Mouse (Mus musculus): Measurements from ENCODE around the gene Cyb5d1. TPM values are rescaled to one million over a fixed set of nuclear protein-coding genes. Genes with fewer than 3 reads are reported as not detected.
A peak's percentile ranks its signal among the peaks of the same experiment; 100 is the strongest.
"Not testable (repeated sequence)": the region's sequence is repeated elsewhere in the genome, so short reads cannot be mapped to it uniquely, and the experiment has no call there.

Gene Cyb5d1
- polyA plus RNA-seq (2016; fragmentation: Nextera tagmentation; extraction: Ambion mirVana): 52.9 and 53.8 TPM in 2 replicates

- not testable (repeated sequence) for H3K9me3 ChIP-seq
- Histone ChIP-seq H3K4me3 (peak within 1 kb of the TSS; percentile 70), H3K4me1 (peaks cover 42% of the 10 kb centered on the region), H3K27me3 (peaks cover 18% of the 10 kb centered on the region), H3K4me2 (replicated peaks) (peak within 1 kb of the TSS; percentile 81), H3K27ac (replicated peaks) (peak within 1 kb of the TSS; percentile 94), H3K9ac (replicated peaks) (peak within 1 kb of the TSS; percentile 82), H3K36me3 (peaks cover 15% of the 10 kb centered on the region)
- peak; percentile 72 for ATAC-seq (ENCODE audit: low FRiP score, low read depth)
- under 1% methylated on average over 24 of the region's 24 CpGs for WGBS
Observed at GRCm38 (mm10) chr11:69395235-69395633, at the start of gene Cyb5d1, which contains the start of gene Naa38. Gene Cyb5d1 (minus strand): TSS chr11:69395631. Gene Naa38 (plus strand): TSS chr11:69395487.

GRCm38 (mm10) chr11:69443328-69443727, 47.9 kb upstream of the Cyb5d1 start:
- Histone ChIP-seq H3K27ac (replicated peaks) (no peak overlapping the region), H3K9me3 (no peaks in the 10 kb centered on the region), H3K4me3 (no peak overlapping the region), H3K4me2 (replicated peaks) (no peak overlapping the region), H3K36me3 (no peaks in the 10 kb centered on the region), H3K4me1 (no peaks in the 10 kb centered on the region), H3K9ac (replicated peaks) (no peak overlapping the region), H3K27me3 (no peaks in the 10 kb centered on the region)
- ATAC-seq (ENCODE audit: low FRiP score, low read depth): no peak
- 57% methylated on average over 5 of the region's 5 CpGs for WGBS

GRCm38 (mm10) chr11:69437291-69437690, 41.9 kb upstream of the Cyb5d1 start:
- Histone ChIP-seq H3K4me1 (0 out of 2 replicates have a peak, but pooled peaks cover under 1% of the 10 kb centered on the region), H3K27me3 (no peaks in the 10 kb centered on the region), H3K4me3 (no peak overlapping the region), H3K4me2 (replicated peaks) (no peak overlapping the region), H3K9ac (replicated peaks) (no peak overlapping the region), H3K36me3 (no peaks in the 10 kb centered on the region), H3K9me3 (no peaks in the 10 kb centered on the region), H3K27ac (replicated peaks) (no peak overlapping the region)
- no peak for ATAC-seq (ENCODE audit: low FRiP score, low read depth)
- WGBS: 47% methylated on average over 3 of the region's 3 CpGs

- WGBS: 63% methylated on average over 6 of the region's 6 CpGs
Observed at GRCm38 (mm10) chr11:69433189-69433588, 37.8 kb upstream of the Cyb5d1 start.

GRCm38 (mm10) chr11:69432640-69432982, 37.2 kb upstream of the Cyb5d1 start:
- no peak for ATAC-seq (ENCODE audit: low FRiP score, low read depth)
- no peak overlapping the region for H3K4me2 ChIP-seq (replicated peaks)
- no peak overlapping the region for H3K9ac ChIP-seq (replicated peaks)
- no peaks in the 10 kb centered on the region for H3K9me3 ChIP-seq
- no peaks in the 10 kb centered on the region for H3K36me3 ChIP-seq
- no peak overlapping the region for H3K4me3 ChIP-seq
- no peak overlapping the region for H3K27ac ChIP-seq (replicated peaks)
- H3K27me3 ChIP-seq: no peaks in the 10 kb centered on the region
- H3K4me1 ChIP-seq: 0 out of 2 replicates have a peak, but pooled peaks cover 10% of the 10 kb centered on the region
- 82% methylated on average over 11 of the region's 11 CpGs for WGBS

More at GRCm38 (mm10) chr11:69433189-69433588, 37.8 kb upstream of the Cyb5d1 start:
- Histone ChIP-seq H3K9me3 (no peaks in the 10 kb centered on the region), H3K4me2 (replicated peaks) (no peak overlapping the region), H3K27ac (replicated peaks) (no peak overlapping the region), H3K4me1 (0 out of 2 replicates have a peak, but pooled peaks cover 10% of the 10 kb centered on the region), H3K36me3 (no peaks in the 10 kb centered on the region), H3K9ac (replicated peaks) (no peak overlapping the region), H3K4me3 (no peak overlapping the region), H3K27me3 (no peaks in the 10 kb centered on the region)
- no peak for ATAC-seq (ENCODE audit: low FRiP score, low read depth)

- Histone ChIP-seq H3K27me3 (no peaks in the 10 kb centered on the region), H3K27ac (replicated peaks) (no peak overlapping the region), H3K9me3 (no peaks in the 10 kb centered on the region), H3K4me2 (replicated peaks) (0 out of 2 replicates have a peak overlapping the region, but pooled peaks have one; percentile 5), H3K4me3 (no peak overlapping the region), H3K9ac (replicated peaks) (no peak overlapping the region), H3K4me1 (0 out of 2 replicates have a peak, but pooled peaks cover 10% of the 10 kb centered on the region), H3K36me3 (no peaks in the 10 kb centered on the region)
- ATAC-seq (ENCODE audit: low FRiP score, low read depth): peak; percentile 60; the same call in 1 of the 2 replicates
- WGBS: 37% methylated on average over 11 of the region's 11 CpGs
Observed at GRCm38 (mm10) chr11:69431829-69432639, 36.6 kb upstream of the Cyb5d1 start.

- Histone ChIP-seq H3K4me3 (no peak overlapping the region), H3K27ac (replicated peaks) (no peak overlapping the region), H3K9me3 (no peaks in the 10 kb centered on the region), H3K4me2 (replicated peaks) (no peak overlapping the region), H3K27me3 (no peaks in the 10 kb centered on the region), H3K9ac (replicated peaks) (0 out of 2 replicates have a peak overlapping the region, but pooled peaks have one; percentile 20), H3K36me3 (no peaks in the 10 kb centered on the region), H3K4me1 (0 out of 2 replicates have a peak, but pooled peaks cover 10% of the 10 kb centered on the region)
- 88% methylated on average over 15 of the region's 15 CpGs for WGBS
- ATAC-seq (ENCODE audit: low FRiP score, low read depth): no peak
Observed at GRCm38 (mm10) chr11:69430631-69431030, 35.2 kb upstream of the Cyb5d1 start.

- no peak for ATAC-seq (ENCODE audit: low FRiP score, low read depth)
Observed at GRCm38 (mm10) chr11:69429313-69429712, 33.9 kb upstream of the Cyb5d1 start.

GRCm38 (mm10) chr11:69428751-69429150, 33.3 kb upstream of the Cyb5d1 start:
- H3K4me3 ChIP-seq: no peak overlapping the region
- no peak overlapping the region for H3K27ac ChIP-seq (replicated peaks)
- H3K4me2 ChIP-seq (replicated peaks): no peak overlapping the region
- ATAC-seq (ENCODE audit: low FRiP score, low read depth): no peak
- H3K4me1 ChIP-seq: 0 out of 2 replicates have a peak, but pooled peaks cover 10% of the 10 kb centered on the region
- 36% methylated on average over 4 of the region's 4 CpGs for WGBS
- H3K27me3 ChIP-seq: no peaks in the 10 kb centered on the region; the same call in none of the 2 replicates
- H3K9ac ChIP-seq (replicated peaks): no peak overlapping the region
- H3K9me3 ChIP-seq: no peaks in the 10 kb centered on the region
- no peaks in the 10 kb centered on the region for H3K36me3 ChIP-seq

More at GRCm38 (mm10) chr11:69429313-69429712, 33.9 kb upstream of the Cyb5d1 start:
- H3K9ac ChIP-seq (replicated peaks): no peak overlapping the region
- 64% methylated on average over 2 of the region's 2 CpGs for WGBS
- H3K27me3 ChIP-seq: no peaks in the 10 kb centered on the region
- H3K4me3 ChIP-seq: no peak overlapping the region
- no peak overlapping the region for H3K27ac ChIP-seq (replicated peaks)
- H3K4me1 ChIP-seq: 0 out of 2 replicates have a peak, but pooled peaks cover 10% of the 10 kb centered on the region
- no peak overlapping the region for H3K4me2 ChIP-seq (replicated peaks)
- H3K9me3 ChIP-seq: no peaks in the 10 kb centered on the region
- H3K36me3 ChIP-seq: no peaks in the 10 kb centered on the region

GRCm38 (mm10) chr11:69426246-69426645, 30.8 kb upstream of the Cyb5d1 start:
- WGBS: 73% methylated on average over 2 of the region's 2 CpGs
- H3K4me3 ChIP-seq: no peak overlapping the region
- no peak overlapping the region for H3K27ac ChIP-seq (replicated peaks)

GRCm38 (mm10) chr11:69423885-69424284, 28.5 kb upstream of the Cyb5d1 start:
- 74% methylated on average over 6 of the region's 6 CpGs for WGBS
- Histone ChIP-seq H3K4me3 (no peak overlapping the region), H3K27ac (replicated peaks) (no peak overlapping the region), H3K4me2 (replicated peaks) (no peak overlapping the region), H3K9me3 (no peaks in the 10 kb centered on the region), H3K36me3 (no peaks in the 10 kb centered on the region), H3K27me3 (peaks cover 39% of the 10 kb centered on the region), H3K9ac (replicated peaks) (no peak overlapping the region), H3K4me1 (peaks cover 26% of the 10 kb centered on the region)
- ATAC-seq (ENCODE audit: low FRiP score, low read depth): no peak

More at GRCm38 (mm10) chr11:69426246-69426645, 30.8 kb upstream of the Cyb5d1 start:
- 0 out of 2 replicates have a peak, but pooled peaks cover 6% of the 10 kb centered on the region for H3K4me1 ChIP-seq
- ATAC-seq (ENCODE audit: low FRiP score, low read depth): no peak
- H3K9me3 ChIP-seq: no peaks in the 10 kb centered on the region
- peaks cover 21% of the 10 kb centered on the region for H3K27me3 ChIP-seq
- no peak overlapping the region for H3K9ac ChIP-seq (replicated peaks)
- no peaks in the 10 kb centered on the region for H3K36me3 ChIP-seq
- H3K4me2 ChIP-seq (replicated peaks): no peak overlapping the region

GRCm38 (mm10) chr11:69422842-69423241, 27.4 kb upstream of the Cyb5d1 start:
- 90% methylated on average over 10 of the region's 10 CpGs for WGBS

More at GRCm38 (mm10) chr11:69422842-69423241, 27.4 kb upstream of the Cyb5d1 start:
- H3K4me1 ChIP-seq: peaks cover 28% of the 10 kb centered on the region
- H3K4me2 ChIP-seq (replicated peaks): no peak overlapping the region
- no peak overlapping the region for H3K9ac ChIP-seq (replicated peaks)
- H3K27me3 ChIP-seq: peaks cover 39% of the 10 kb centered on the region
- no peak overlapping the region for H3K27ac ChIP-seq (replicated peaks)
- no peak for ATAC-seq (ENCODE audit: low FRiP score, low read depth)
- H3K4me3 ChIP-seq: no peak overlapping the region
- H3K9me3 ChIP-seq: no peaks in the 10 kb centered on the region
- no peaks in the 10 kb centered on the region for H3K36me3 ChIP-seq
